Mouse (Mus musculus) brain, embryonic 14.5 days (tissue): ENCODE data around the gene Spata25.

Experiments
- CTCF ChIP-seq: fragments of 200-500 bp; IDR thresholded peaks from 2 replicates; pipeline ENCODE4 v1.5.1; 2012; ENCODE audit warnings: inconsistent platforms, mild to moderate bottlenecking, moderate library complexity, borderline replicate concordance; ENCODE audit not compliant: insufficient read depth, insufficient read length; ENCODE audit errors: extremely low read depth
- POLR2A ChIP-seq: fragments of 200-500 bp; IDR thresholded peaks from 2 replicates; pipeline ENCODE4 v1.6.1; 2012; ENCODE audit warnings: mild to moderate bottlenecking, inconsistent platforms, borderline replicate concordance; ENCODE audit not compliant: poor library complexity, insufficient read depth, insufficient read length, severe bottlenecking; ENCODE audit errors: extremely low read depth

DNA sequence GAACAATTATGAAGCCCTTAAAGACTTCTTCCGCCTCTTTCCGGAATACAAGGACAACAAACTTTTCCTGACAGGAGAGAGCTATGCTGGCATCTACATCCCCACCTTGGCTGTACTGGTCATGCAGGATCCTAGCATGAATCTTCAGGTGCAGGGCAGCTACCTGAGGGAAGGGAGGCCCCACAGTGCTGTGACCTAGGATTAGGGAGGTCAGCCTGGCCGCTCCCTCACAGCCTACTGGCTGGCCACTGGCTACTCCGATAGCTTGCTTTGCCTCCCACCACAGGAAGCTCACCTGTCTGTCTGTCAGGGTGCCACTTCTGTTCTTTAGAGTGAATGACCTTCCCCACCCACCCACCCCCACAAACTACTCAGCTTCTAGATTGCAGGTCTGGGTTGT is 6.8 kb upstream of the Spata25 start:
- TF ChIP-seq CTCF, result no peak
- no peak for TF ChIP-seq POLR2A
